Mouse (Mus musculus): ENCODE data around the gene 4930562C15Rik.

4930562C15Rik gene

DNA sequence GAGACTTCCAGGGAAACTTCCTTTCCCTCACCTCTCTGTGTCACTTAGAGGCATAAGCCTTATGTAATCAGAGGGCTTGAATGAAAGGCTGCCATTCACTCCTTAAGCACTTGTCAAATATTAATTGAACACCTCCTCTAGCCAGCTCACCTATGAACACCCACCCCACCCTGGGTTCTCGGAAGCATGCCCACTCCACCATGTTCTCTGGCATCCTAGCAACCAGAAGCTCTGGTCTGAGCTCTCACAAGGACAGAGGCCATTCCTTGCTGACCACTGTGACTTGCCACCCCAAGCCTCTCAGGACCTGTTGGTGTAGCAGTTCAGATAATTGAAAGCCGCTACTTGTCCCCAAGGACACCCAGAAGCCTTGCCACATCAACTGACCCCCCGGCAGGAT is at the start of gene 4930562C15Rik:
Gene 4930562C15Rik (plus strand): TSS at position 226 of the 400 bp plus-strand sequence.
- in situ Hi-C loops (cut with MboI; ENCODE audit: low pct_unique_long_range_greater_than_20kb in 1 of 2, low sequenced_read_pairs in 2 of 2, unreplicated experiment in 1 of 2) = no loop called here

DNA sequence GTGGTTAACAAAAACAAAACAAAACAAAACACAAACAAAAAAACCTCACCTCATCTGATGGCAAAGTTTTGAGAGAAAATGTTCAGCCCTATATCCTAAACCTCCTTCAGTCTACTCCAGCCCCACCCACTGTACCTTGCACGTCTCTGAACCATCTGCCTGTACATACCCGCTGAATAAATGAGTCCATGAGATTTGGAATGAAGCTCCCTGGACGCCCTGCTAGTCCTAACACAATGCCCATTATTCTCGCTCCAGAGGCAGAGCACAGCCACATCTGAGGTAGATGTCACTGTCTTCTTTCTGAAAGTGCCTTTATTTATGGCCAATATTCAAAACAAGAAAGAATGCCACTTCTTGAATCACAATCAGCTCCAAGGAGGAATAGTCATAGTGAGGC is 49.5 kb upstream of the 4930562C15Rik start:
- in situ Hi-C loops (cut with MboI; ENCODE audit: low pct_unique_long_range_greater_than_20kb in 1 of 2, low sequenced_read_pairs in 2 of 2, unreplicated experiment in 1 of 2) = no loop called here

DNA sequence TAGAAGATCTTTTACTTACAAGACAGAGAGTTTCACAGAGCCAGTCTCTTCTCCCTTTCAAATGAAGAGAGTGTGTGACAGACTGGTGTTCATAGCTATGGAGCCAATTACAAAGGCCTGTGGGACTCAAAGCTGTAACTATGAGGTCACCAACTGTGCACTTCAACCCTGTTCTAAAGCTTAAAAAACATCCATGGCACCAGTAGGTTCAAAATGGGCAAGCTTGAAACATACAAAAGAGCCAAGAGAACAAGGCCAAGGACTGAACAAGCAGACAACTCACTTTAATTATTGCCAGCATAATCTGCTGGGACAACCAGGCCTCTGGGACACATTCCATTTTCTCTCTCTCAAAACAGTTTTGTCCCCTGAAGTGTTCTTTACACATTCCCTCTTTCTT is 47.0 kb upstream of the 4930562C15Rik start:
- in situ Hi-C loops (cut with MboI; ENCODE audit: low pct_unique_long_range_greater_than_20kb in 1 of 2, low sequenced_read_pairs in 2 of 2, unreplicated experiment in 1 of 2) = no loop called here

DNA sequence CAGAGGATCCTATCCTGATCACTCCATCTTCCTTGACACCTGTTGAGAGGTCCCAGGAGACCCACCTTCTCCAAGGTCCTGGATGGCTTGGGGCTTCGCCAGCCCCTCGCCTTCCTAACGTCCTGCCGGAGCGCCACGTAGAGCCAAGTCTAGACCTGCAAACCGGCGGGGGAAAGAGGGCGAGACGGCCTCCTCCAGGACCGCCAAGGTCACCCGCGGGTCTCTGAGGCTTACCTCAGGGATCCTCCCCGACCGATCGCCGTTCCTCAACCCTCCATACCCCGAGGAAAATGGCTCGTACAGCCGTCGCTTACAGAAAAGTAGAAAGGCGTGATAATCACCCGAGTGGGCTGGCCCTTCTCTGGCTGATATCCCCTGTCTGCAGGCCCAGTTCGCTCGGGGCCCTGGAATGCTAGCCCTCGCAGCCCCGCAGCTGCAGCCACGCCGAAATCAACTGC is 45.9 kb upstream of the 4930562C15Rik start:
- in situ Hi-C loops (cut with MboI; ENCODE audit: low pct_unique_long_range_greater_than_20kb in 1 of 2, low sequenced_read_pairs in 2 of 2, unreplicated experiment in 1 of 2) = no loop called here

DNA sequence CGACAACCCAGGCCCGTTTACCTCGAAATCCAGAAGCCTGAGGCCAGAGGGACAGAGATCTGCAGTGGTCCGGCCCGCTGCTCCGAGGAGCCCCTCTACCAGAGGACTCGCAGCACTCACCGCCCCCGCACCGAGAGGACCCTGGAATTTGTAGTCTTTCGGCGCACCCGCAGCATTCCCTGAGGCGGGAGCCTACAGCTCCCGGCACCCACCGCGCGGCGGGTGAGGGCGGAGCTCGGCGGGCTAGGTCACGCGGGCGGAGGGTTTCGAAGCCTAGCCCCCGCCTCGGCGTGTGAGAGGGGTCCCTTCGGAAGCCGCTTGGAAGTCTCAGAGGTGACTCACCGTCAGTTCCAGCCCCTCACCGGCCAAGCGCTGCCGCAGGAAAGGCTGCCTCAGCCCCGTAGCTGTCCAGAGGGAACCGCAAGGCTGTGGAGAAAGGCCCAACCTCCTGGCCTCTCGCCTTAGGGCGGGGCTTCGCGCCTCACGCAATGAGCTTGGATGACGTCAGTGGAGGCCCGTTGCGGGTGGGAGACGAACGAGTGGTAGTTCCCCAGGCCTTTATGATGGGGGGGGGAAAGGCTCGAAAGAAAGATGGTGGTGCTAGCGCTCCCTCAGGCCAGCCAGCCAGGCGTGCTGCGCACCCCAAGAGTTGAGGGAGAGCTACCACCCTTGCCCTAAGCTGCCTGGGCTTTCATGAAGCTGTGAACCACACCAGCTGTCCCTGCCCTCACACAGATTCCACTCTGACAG is 45.2 kb upstream of the 4930562C15Rik start, which contains the start of gene Cdip1:
Gene Cdip1 (minus strand): TSS at position 483 of the 750 bp plus-strand sequence.
- in situ Hi-C loops (cut with MboI; ENCODE audit: low pct_unique_long_range_greater_than_20kb in 1 of 2, low sequenced_read_pairs in 2 of 2, unreplicated experiment in 1 of 2) = no loop called here

DNA sequence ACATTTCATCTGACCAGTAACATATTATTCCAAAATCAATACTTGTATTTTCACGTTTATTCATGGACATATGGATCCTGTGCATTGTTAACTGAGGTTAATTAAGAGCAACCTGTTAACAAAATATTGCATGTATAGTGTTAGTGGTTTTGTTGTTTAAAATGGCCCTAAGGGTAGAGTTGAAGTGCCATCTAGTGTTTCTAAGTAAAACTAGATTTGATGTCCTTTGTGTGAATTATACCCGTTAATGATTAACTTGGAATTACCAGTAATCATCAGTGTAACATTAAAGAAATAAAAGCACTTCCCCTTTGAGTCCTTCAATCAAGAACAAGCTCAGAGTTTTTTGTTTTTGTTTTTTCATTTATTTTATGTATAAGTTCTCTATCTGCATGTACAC is 43.9 kb upstream of the 4930562C15Rik start:
- in situ Hi-C loops (cut with MboI; ENCODE audit: low pct_unique_long_range_greater_than_20kb in 1 of 2, low sequenced_read_pairs in 2 of 2, unreplicated experiment in 1 of 2) = no loop called here

GRCm38 (mm10) chr16:4796631-4797030 is 38.6 kb upstream of the 4930562C15Rik start:
- in situ Hi-C loops (cut with MboI; ENCODE audit: low pct_unique_long_range_greater_than_20kb in 1 of 2, low sequenced_read_pairs in 2 of 2, unreplicated experiment in 1 of 2) = no loop called here

- in situ Hi-C loops (cut with MboI; ENCODE audit: low pct_unique_long_range_greater_than_20kb in 1 of 2, low sequenced_read_pairs in 2 of 2, unreplicated experiment in 1 of 2) = no loop called here
These were observed 16.9 kb upstream of the 4930562C15Rik start for GRCm38 (mm10) chr16:4818349-4818748.

- in situ Hi-C loops (cut with MboI; ENCODE audit: low pct_unique_long_range_greater_than_20kb in 1 of 2, low sequenced_read_pairs in 2 of 2, unreplicated experiment in 1 of 2) = loop anchor here in 1 of 2 experiments (10.0 kb wide), 1 partner anchor 70 kb away; no protein-coding TSS in a partner anchor
These were observed 10.8 kb upstream of the 4930562C15Rik start for GRCm38 (mm10) chr16:4824466-4824865.

DNA sequence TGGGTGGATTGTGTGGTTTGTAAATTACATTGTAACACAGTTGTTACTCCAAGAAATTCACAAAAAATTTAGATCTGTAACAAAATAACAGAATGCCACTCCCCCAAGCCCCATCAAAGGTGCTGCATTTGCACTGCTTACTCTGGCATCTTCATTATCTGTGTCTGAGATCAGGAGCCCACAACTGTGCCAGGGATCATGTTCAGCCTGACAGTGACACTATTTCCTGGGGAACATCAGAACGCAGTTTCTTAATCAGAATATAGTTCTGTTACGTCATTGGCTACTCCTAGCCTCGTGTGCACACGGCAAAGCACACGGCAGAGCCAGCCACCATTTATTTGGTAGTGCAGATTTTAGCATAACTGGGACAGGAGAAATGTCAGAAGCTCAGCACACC is 7.6 kb upstream of the 4930562C15Rik start:
- in situ Hi-C loops (cut with MboI; ENCODE audit: low pct_unique_long_range_greater_than_20kb in 1 of 2, low sequenced_read_pairs in 2 of 2, unreplicated experiment in 1 of 2) = loop anchor here in 1 of 2 experiments (10.0 kb wide), 1 partner anchor 73 kb away; no protein-coding TSS in a partner anchor

DNA sequence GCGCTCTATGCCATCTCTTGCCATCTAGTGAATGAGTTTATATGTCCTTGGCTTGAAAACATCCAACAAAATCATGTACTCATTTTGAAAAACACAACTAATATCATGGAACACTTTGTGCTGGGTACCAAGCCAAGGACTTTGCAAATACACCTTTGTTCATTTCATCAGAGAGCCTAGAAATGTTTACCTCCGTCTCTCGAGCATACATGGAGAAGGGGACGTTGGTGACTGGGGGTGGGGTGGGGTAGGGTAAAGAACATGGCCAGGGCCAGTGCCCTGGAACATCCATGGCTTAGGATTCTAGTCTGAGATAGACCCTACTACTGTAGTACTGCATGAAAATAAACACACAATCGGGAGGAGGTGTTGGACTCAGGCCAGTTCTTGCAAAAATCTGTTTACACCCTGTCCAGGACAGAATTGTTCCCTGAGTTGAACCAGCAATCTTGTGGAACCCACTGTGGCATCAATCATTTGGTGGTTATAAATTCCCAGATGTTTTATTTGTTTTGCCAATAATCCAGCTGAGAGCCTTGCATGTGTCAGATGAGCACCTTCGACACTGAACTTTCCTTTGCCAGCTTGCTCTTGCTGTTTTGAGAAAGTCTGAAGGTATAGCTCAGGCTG is 5.8 kb upstream of the 4930562C15Rik start:
- in situ Hi-C loops (cut with MboI; ENCODE audit: low pct_unique_long_range_greater_than_20kb in 1 of 2, low sequenced_read_pairs in 2 of 2, unreplicated experiment in 1 of 2) = loop anchor here in 1 of 2 experiments (10.0 kb wide), 1 partner anchor 75 kb away; no protein-coding TSS in a partner anchor

DNA sequence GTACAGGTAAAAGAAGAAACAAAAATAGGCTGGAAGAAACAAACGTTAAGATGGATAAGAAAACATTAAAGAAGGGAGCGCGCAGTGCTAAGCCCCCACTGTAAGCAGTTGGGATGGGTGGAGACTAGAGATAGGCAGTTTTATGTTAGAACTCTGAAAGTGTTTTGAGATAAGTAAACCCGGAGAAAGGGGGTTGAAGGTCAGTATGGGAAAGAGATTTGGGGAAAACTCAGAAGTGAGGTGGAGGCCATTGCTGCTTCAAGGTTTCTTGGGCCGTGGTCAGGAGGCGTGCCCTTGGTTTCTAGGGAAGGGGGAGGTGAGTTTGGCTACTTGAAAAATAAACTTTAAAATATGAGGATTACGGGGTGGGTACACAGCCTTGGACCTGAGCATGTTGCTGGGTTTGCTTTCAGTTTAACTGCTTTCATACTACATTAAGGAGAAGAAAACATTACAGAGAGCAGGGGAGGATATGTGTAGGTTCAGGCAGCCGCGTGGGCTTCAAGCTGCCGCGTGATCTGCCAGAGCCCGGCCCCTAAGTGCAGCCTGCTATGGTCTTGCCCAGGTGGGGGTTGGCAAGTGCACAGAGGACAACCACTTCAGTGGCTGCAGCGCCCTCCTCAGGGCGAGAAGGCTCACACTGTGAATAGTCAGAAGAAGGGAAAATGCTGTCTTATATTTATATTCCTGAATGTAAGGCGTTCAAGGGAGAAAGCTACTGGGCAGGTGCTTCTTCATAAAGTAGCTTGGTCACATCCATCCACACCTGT is 3.4 kb upstream of the 4930562C15Rik start:
- in situ Hi-C loops (cut with MboI; ENCODE audit: low pct_unique_long_range_greater_than_20kb in 1 of 2, low sequenced_read_pairs in 2 of 2, unreplicated experiment in 1 of 2) = no loop called here

DNA sequence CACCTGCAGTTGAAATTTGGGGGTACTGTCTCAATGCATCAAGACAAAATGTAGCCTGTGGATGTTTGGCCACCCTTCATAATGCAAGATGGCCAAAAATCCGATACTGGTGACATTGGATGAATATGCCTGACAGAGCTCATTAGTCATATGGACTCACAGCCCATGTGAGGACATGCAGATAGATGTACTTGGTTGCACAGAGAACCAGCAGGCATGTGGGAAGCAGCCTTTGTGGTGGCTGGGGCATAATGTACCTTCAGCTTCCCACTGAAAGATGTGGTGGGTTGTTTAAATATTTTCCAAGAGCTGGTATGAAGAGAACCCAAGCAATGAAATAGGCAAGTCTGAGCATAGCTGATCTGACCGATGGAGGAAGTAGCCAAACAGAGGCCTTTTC is 1.4 kb upstream of the 4930562C15Rik start:
- in situ Hi-C loops (cut with MboI; ENCODE audit: low pct_unique_long_range_greater_than_20kb in 1 of 2, low sequenced_read_pairs in 2 of 2, unreplicated experiment in 1 of 2) = no loop called here

GRCm38 (mm10) chr16:4837631-4838030 is 2.4 kb downstream of the 4930562C15Rik start:
- in situ Hi-C loops (cut with MboI; ENCODE audit: low pct_unique_long_range_greater_than_20kb in 1 of 2, low sequenced_read_pairs in 2 of 2, unreplicated experiment in 1 of 2) = no loop called here

DNA sequence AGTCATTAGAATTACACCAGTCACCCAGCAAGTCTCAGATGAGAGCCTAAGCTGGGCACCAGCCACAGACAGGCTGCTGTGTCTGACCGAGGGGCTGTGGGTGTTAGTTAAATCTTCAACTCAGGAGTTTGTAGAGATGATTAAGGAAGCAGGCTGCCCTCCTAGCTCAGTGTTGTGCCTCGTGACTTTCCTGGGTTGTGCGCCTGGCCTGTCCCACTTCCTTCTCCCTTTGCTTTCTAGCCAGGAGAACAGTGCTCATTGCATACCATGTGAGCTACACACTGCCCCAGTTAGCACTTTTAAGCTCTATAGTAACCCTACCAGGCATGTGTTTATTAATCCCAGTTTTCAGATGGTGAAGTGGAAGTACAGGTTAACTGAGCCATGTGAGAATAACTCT is 4.3 kb downstream of the 4930562C15Rik start:
- in situ Hi-C loops (cut with MboI; ENCODE audit: low pct_unique_long_range_greater_than_20kb in 1 of 2, low sequenced_read_pairs in 2 of 2, unreplicated experiment in 1 of 2) = no loop called here

DNA sequence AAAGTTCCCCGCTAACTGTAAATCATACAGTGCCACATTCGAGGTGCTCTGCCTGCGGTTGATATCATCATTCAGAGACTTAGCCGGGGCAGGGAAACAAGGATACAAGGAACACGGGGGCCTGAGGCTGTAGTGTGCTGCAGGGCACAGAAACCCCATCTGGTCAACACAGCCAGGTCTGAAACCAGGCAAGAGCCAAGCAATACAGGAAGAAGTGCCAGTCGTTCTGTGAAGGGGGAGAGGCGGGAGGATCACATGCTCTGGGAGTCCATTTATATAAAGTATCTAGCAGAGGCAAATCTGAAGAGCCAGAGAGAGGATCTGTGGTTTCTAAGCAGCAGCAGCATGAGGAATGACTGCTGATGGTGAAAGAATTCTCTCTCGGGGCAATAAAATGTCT is 5.0 kb downstream of the 4930562C15Rik start:
- in situ Hi-C loops (cut with MboI; ENCODE audit: low pct_unique_long_range_greater_than_20kb in 1 of 2, low sequenced_read_pairs in 2 of 2, unreplicated experiment in 1 of 2) = no loop called here

GRCm38 (mm10) chr16:4847041-4847440 is 11.8 kb downstream of the 4930562C15Rik start:
- in situ Hi-C loops (cut with MboI; ENCODE audit: low pct_unique_long_range_greater_than_20kb in 1 of 2, low sequenced_read_pairs in 2 of 2, unreplicated experiment in 1 of 2) = no loop called here

DNA sequence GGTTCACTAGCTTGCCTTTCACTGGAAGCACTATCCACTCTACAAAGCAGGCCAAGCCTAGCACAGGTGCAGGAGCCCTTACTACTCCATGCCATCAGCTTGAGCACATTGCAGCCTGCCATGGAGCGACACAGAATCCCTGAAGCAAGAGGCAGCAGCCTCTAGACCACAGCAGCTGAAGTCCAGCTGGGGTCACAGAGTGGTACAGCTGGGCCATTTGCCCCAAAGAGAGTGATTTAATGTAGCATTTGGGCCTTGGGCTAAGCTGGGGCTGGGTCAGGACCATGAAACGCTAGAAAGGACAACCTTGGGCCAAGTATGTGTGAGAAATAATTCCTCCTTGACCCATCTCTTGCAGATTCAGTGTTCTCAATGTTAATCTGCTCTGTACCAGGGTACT is 12.9 kb downstream of the 4930562C15Rik start:
- in situ Hi-C loops (cut with MboI; ENCODE audit: low pct_unique_long_range_greater_than_20kb in 1 of 2, low sequenced_read_pairs in 2 of 2, unreplicated experiment in 1 of 2) = no loop called here

- in situ Hi-C loops (cut with MboI; ENCODE audit: low pct_unique_long_range_greater_than_20kb in 1 of 2, low sequenced_read_pairs in 2 of 2, unreplicated experiment in 1 of 2) = no loop called here
These were observed 15.1 kb downstream of the 4930562C15Rik start for GRCm38 (mm10) chr16:4850361-4850760.
